Mouse (Mus musculus): ENCODE results near the gene Polm. TPM values are rescaled to one million over a fixed set of nuclear protein-coding genes. Genes with fewer than 3 reads are reported as not detected.
"Not testable (repeated sequence)": the region's sequence is repeated elsewhere in the genome, so short reads cannot be mapped to it uniquely, and the experiment has no call there.

Polm gene
- total and polyA plus RNA-seq, 2 experiments from 2014 or later: 6.2 to 10.7 TPM

GRCm38 (mm10) chr11:5828509-5829191, 9.2 kb downstream of the Polm start:
- no peaks in the 10 kb centered on the region for H3K27me3 ChIP-seq (ENCODE audit: insufficient read depth, low read length)
- no peak overlapping the region for H3K4me2 ChIP-seq (ENCODE audit: low read depth, low read length, poor library complexity, severe bottlenecking)
- no peak overlapping the region for H3K27ac ChIP-seq (ENCODE audit: low read depth, low read length)
- H3K9me3 ChIP-seq (ENCODE audit: low read length): no peaks in the 10 kb centered on the region
- no peak overlapping the region for H3K4me3 ChIP-seq (ENCODE audit: low read depth, low read length)
- no peaks in the 10 kb centered on the region for H3K4me1 ChIP-seq (ENCODE audit: insufficient read depth, low read length)
- ATAC-seq (ENCODE audit: low FRiP score) (no peak), DNase-seq (ENCODE audit: low spot score) (no peak)
- TF ChIP-seq CTCF (IDR thresholded peaks at IDR 0.05): no peak
- H3K36me3 ChIP-seq (ENCODE audit: insufficient read depth, low read length): peaks cover 33% of the 10 kb centered on the region
- 93% methylated on average over 11 of the region's 11 CpGs for WGBS
- no peak overlapping the region for H3K9ac ChIP-seq (replicated peaks; ENCODE audit: low read length, poor library complexity, severe bottlenecking)

GRCm38 (mm10) chr11:5827931-5828330, 9.9 kb downstream of the Polm start:
- H3K27ac ChIP-seq (ENCODE audit: low read depth, low read length): no peak overlapping the region
- H3K27me3 ChIP-seq (ENCODE audit: insufficient read depth, low read length): no peaks in the 10 kb centered on the region
- H3K9ac ChIP-seq (replicated peaks; ENCODE audit: low read length, poor library complexity, severe bottlenecking): no peak overlapping the region
- no peak for DNase-seq (ENCODE audit: low spot score)
- H3K4me2 ChIP-seq (ENCODE audit: low read depth, low read length, poor library complexity, severe bottlenecking): no peak overlapping the region
- H3K4me1 ChIP-seq (ENCODE audit: insufficient read depth, low read length): no peaks in the 10 kb centered on the region
- H3K4me3 ChIP-seq (ENCODE audit: low read depth, low read length): no peak overlapping the region
- ATAC-seq (ENCODE audit: low FRiP score): no peak
- 90% methylated on average over 5 of the region's 5 CpGs for WGBS
- TF ChIP-seq CTCF (IDR thresholded peaks at IDR 0.05): no peak
- peaks cover 33% of the 10 kb centered on the region for H3K36me3 ChIP-seq (ENCODE audit: insufficient read depth, low read length)
- no peaks in the 10 kb centered on the region for H3K9me3 ChIP-seq (ENCODE audit: low read length)

GRCm38 (mm10) chr11:5825432-5825831, 12.4 kb downstream of the Polm start:
- ATAC-seq (ENCODE audit: low FRiP score) (no peak), DNase-seq (ENCODE audit: low spot score) (no peak)
- TF ChIP-seq CTCF (IDR thresholded peaks at IDR 0.05): no peak
- Histone ChIP-seq H3K4me2 (ENCODE audit: low read depth, low read length, poor library complexity, severe bottlenecking) (no peak overlapping the region), H3K27ac (ENCODE audit: low read depth, low read length) (no peak overlapping the region), H3K36me3 (ENCODE audit: insufficient read depth, low read length) (peaks cover 21% of the 10 kb centered on the region), H3K9ac (replicated peaks; ENCODE audit: low read length, poor library complexity, severe bottlenecking) (no peak overlapping the region), H3K9me3 (ENCODE audit: low read length) (no peaks in the 10 kb centered on the region), H3K4me1 (ENCODE audit: insufficient read depth, low read length) (no peaks in the 10 kb centered on the region), H3K4me3 (ENCODE audit: low read depth, low read length) (no peak overlapping the region), H3K27me3 (ENCODE audit: insufficient read depth, low read length) (no peaks in the 10 kb centered on the region)

GRCm38 (mm10) chr11:5819223-5819622, 18.6 kb downstream of the Polm start:
- Histone ChIP-seq H3K9ac (replicated peaks; ENCODE audit: low read length, poor library complexity, severe bottlenecking) (no peak overlapping the region), H3K4me1 (ENCODE audit: insufficient read depth, low read length) (no peaks in the 10 kb centered on the region), H3K36me3 (ENCODE audit: insufficient read depth, low read length) (no peaks in the 10 kb centered on the region), H3K4me3 (ENCODE audit: low read depth, low read length) (no peak overlapping the region), H3K27ac (ENCODE audit: low read depth, low read length) (no peak overlapping the region), H3K4me2 (ENCODE audit: low read depth, low read length, poor library complexity, severe bottlenecking) (no peak overlapping the region), H3K9me3 (ENCODE audit: low read length) (no peaks in the 10 kb centered on the region), H3K27me3 (ENCODE audit: insufficient read depth, low read length) (no peaks in the 10 kb centered on the region)
- DNase-seq (ENCODE audit: low spot score) (no peak), ATAC-seq (ENCODE audit: low FRiP score) (no peak)
- TF ChIP-seq CTCF (IDR thresholded peaks at IDR 0.05): no peak
- 59% methylated on average over 2 of the region's 2 CpGs for WGBS

- H3K27me3 ChIP-seq (ENCODE audit: insufficient read depth, low read length): no peaks in the 10 kb centered on the region
Observed at GRCm38 (mm10) chr11:5813381-5813780, 24.4 kb downstream of the Polm start.

GRCm38 (mm10) chr11:5809487-5809886, 28.3 kb downstream of the Polm start:
- not testable (repeated sequence) for H3K4me3 ChIP-seq (ENCODE audit: low read depth, low read length); H3K4me1 ChIP-seq (ENCODE audit: insufficient read depth, low read length); H3K36me3 ChIP-seq (ENCODE audit: insufficient read depth, low read length); DNase-seq (ENCODE audit: low spot score); H3K27ac ChIP-seq (ENCODE audit: low read depth, low read length); ATAC-seq (ENCODE audit: low FRiP score); H3K4me2 ChIP-seq (ENCODE audit: low read depth, low read length, poor library complexity, severe bottlenecking); H3K27me3 ChIP-seq (ENCODE audit: insufficient read depth, low read length); H3K9me3 ChIP-seq (ENCODE audit: low read length); H3K9ac ChIP-seq (replicated peaks; ENCODE audit: low read length, poor library complexity, severe bottlenecking)
- WGBS: 91% methylated on average over 4 of the region's 4 CpGs

More at GRCm38 (mm10) chr11:5813381-5813780, 24.4 kb downstream of the Polm start:
- H3K27ac ChIP-seq (ENCODE audit: low read depth, low read length): no peak overlapping the region
- DNase-seq (ENCODE audit: low spot score) (no peak), ATAC-seq (ENCODE audit: low FRiP score) (no peak)
- no peaks in the 10 kb centered on the region for H3K9me3 ChIP-seq (ENCODE audit: low read length)
- no peaks in the 10 kb centered on the region for H3K36me3 ChIP-seq (ENCODE audit: insufficient read depth, low read length)
- no peak overlapping the region for H3K4me3 ChIP-seq (ENCODE audit: low read depth, low read length)
- WGBS: 75% methylated on average over 10 of the region's 10 CpGs
- TF ChIP-seq CTCF (IDR thresholded peaks at IDR 0.05): no peak
- no peak overlapping the region for H3K9ac ChIP-seq (replicated peaks; ENCODE audit: low read length, poor library complexity, severe bottlenecking)
- H3K4me2 ChIP-seq (ENCODE audit: low read depth, low read length, poor library complexity, severe bottlenecking): no peak overlapping the region
- no peaks in the 10 kb centered on the region for H3K4me1 ChIP-seq (ENCODE audit: insufficient read depth, low read length)
